8 mouse cellular contexts compared by ENCODE assay signal in the genomic region with DNA sequence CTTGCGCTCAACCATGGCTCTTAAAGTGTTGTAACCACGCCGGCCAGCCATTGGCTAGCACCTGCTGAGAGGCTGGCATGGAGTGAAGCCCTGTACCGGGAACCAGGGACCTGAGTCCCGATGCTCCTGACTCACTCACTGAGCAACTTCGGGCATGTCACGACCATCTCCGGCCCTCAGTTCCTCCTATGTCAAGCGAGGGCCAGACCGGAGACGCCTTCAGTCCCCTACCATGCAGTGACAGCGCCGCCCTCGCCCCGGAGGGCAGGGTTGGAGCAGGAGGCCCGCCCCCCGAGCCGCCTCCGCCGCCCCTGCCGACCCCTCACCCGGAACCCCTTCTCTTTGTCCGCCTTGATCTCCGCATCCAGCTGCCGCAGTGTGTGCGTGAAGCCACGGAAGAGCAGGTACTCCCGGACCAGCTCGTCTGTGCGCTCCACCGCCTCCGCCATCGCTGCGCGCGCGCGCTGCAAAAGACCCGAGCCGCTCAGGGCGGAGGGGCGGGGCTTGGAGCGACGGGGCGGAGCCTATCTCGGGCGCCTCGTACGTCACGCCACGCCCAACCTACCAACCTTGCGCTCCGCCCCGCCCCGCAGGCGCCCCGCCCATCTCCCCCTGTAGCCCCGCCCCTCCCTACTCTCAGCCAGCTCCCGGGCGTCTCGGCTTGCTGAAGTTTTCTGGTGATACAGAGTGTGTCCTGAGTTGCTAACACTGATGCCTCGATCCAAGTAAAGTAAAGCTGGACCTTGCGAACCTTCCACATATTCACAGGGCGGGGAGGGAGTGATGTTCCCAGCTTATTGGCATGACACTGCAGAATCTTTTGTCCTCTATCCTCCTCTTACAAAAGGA. TPM values are rescaled to one million over a fixed set of nuclear protein-coding genes. Genes with fewer than 3 reads are reported as not detected.
DNase-seq lines count a peak whose midpoint lies in the region; ATAC-seq lines count a peak whose summit lies in the region.

A gene (minus strand): TSS at position 506 of the 849 bp plus-strand sequence.

- no peaks in the 10 kb centered on the region for H3K9me3 ChIP-seq in heart, embryonic 14.5 days (ENCODE audit: control insufficient read depth, low read length)
- no peaks in the 10 kb centered on the region for H3K9me3 ChIP-seq in liver, embryonic 13.5 days (replicated peaks)
- no peaks in the 10 kb centered on the region for H3K9me3 ChIP-seq in stomach, embryonic 16.5 days (replicated peaks; ENCODE audit: control insufficient read depth, low read length)

- peaks cover 10% of the 10 kb centered on the region for H3K4me1 ChIP-seq in brown adipose tissue, adult 24 weeks (ENCODE audit: control insufficient read depth, insufficient read depth, insufficient read length, low read length)
- H3K4me1 ChIP-seq in heart, embryonic 14.5 days (ENCODE audit: control insufficient read depth in 2 of 2, insufficient read depth in 2 of 2, low read length in 2 of 2): peaks cover 11 to 21% of the 10 kb centered on the region in 2 experiments
- H3K4me1 ChIP-seq in liver, embryonic 13.5 days (replicated peaks): peaks cover 73% of the 10 kb centered on the region
- peaks cover 5% of the 10 kb centered on the region; the same call in 1 of the 2 replicates for H3K4me1 ChIP-seq in stomach, embryonic 16.5 days (ENCODE audit: control insufficient read depth, insufficient read depth, low read length)

- H3K4me2 ChIP-seq in heart, embryonic 14.5 days (ENCODE audit: low read length): peak within 1 kb of the TSS; percentile 83
- peak within 1 kb of the TSS; percentile 83 for H3K4me2 ChIP-seq in liver, embryonic 13.5 days
- peak within 1 kb of the TSS; percentile 83 for H3K4me2 ChIP-seq in stomach, embryonic 16.5 days (ENCODE audit: low read depth, low read length)

- peak within 1 kb of the TSS; percentile 79 for H3K4me3 ChIP-seq in brown adipose tissue, adult 24 weeks (ENCODE audit: insufficient read depth, low read depth, low read length)
- peak within 1 kb of the TSS; percentile 68 to 97 for H3K4me3 ChIP-seq in heart, embryonic 14.5 days (ENCODE audit: control insufficient read depth in 1 of 2, insufficient read depth in 1 of 2, low read depth in 1 of 2, low read length in 2 of 2)
- peak within 1 kb of the TSS; percentile 76 for H3K4me3 ChIP-seq in liver, embryonic 13.5 days (replicated peaks)
- peak within 1 kb of the TSS; percentile 80 for H3K4me3 ChIP-seq in stomach, embryonic 16.5 days (replicated peaks; ENCODE audit: low read length)

- H3K27ac ChIP-seq in brown adipose tissue, adult 24 weeks (replicated peaks; ENCODE audit: low read depth, low read length): peak within 1 kb of the TSS; percentile 53
- peak within 1 kb of the TSS; percentile 82 to 93 for H3K27ac ChIP-seq in heart, embryonic 14.5 days (replicated peaks in 1 of 2; ENCODE audit: control insufficient read depth in 1 of 2, insufficient read depth in 1 of 2, low read depth in 2 of 2, low read length in 2 of 2)
- H3K27ac ChIP-seq in liver, embryonic 13.5 days: peak within 1 kb of the TSS; percentile 99
- H3K27ac ChIP-seq in stomach, embryonic 16.5 days (ENCODE audit: low read length): peak within 1 kb of the TSS; percentile 86

- peak within 1 kb of the TSS; percentile 80 for H3K9ac ChIP-seq in heart, embryonic 14.5 days (ENCODE audit: low read length)
- peak within 1 kb of the TSS; percentile 84 for H3K9ac ChIP-seq in liver, embryonic 13.5 days
- peak within 1 kb of the TSS; percentile 81 for H3K9ac ChIP-seq in stomach, embryonic 16.5 days (ENCODE audit: low read length)

- under 1% methylated on average over 64 of the region's 64 CpGs for WGBS in heart, embryonic 14.5 days
- under 1% methylated on average over 63 of the region's 64 CpGs for WGBS in liver, embryonic 13.5 days (ENCODE audit: insufficient replicate concordance)
- WGBS in stomach, embryonic 16.5 days: under 1% methylated on average over 64 of the region's 64 CpGs

- no peaks in the 10 kb centered on the region for H3K27me3 ChIP-seq in heart, embryonic 14.5 days (ENCODE audit: control insufficient read depth, insufficient read depth, low read length)
- H3K27me3 ChIP-seq in liver, embryonic 13.5 days: no peaks in the 10 kb centered on the region
- no peaks in the 10 kb centered on the region for H3K27me3 ChIP-seq in stomach, embryonic 16.5 days (ENCODE audit: control insufficient read depth, insufficient read depth, low read length)

- DNase-seq in CD4-positive, CD25-positive, alpha-beta regulatory T cell, adult 2 months (ENCODE audit: low read depth, low spot score): peak; percentile 98
- DNase-seq in fibroblast of lung, adult 2 months (ENCODE audit: low read depth): peak; percentile 70
- DNase-seq in kidney, postnatal 14 days: peak; percentile 97
- peak; percentile 89 for DNase-seq in liver, embryonic 13.5 days
- DNase-seq in neural tube, embryonic 10.5 days (ENCODE audit: extremely low spot score, low spot score): peak; percentile 96

- peak; percentile 95 for ATAC-seq in heart, embryonic 14.5 days (ENCODE audit: insufficient number of reproducible peaks, insufficient read depth, low FRiP score, low read depth)
- peak; percentile 75 for ATAC-seq in liver, embryonic 13.5 days (ENCODE audit: low read depth)
- ATAC-seq in stomach, embryonic 16.5 days (ENCODE audit: insufficient read depth, low FRiP score): peak; percentile 95

- H3K36me3 ChIP-seq in heart, embryonic 14.5 days (ENCODE audit: control insufficient read depth, insufficient read depth, low read length): peaks cover 33% of the 10 kb centered on the region
- H3K36me3 ChIP-seq in liver, embryonic 13.5 days: peaks cover 33% of the 10 kb centered on the region
- no peaks in the 10 kb centered on the region for H3K36me3 ChIP-seq in stomach, embryonic 16.5 days (ENCODE audit: control insufficient read depth, insufficient read depth, low read length)

RNA-seq across cellular contexts. Expression of the gene that starts here (rescaled TPM):
- polyA plus RNA-seq in brown adipose tissue, adult 24 weeks (2012; ENCODE audit: insufficient read depth, insufficient read length, missing spikeins): 12.4 and 13.9 TPM in 2 replicates
- polyA plus RNA-seq in heart, embryonic 14.5 days (2014; fragmentation: Nextera tagmentation; extraction: Ambion mirVana): 9.7 and 10.4 TPM in 2 replicates
- 12.3 and 13.8 TPM in 2 replicates for polyA plus RNA-seq in liver, embryonic 13.5 days (2015; fragmentation: Nextera tagmentation; extraction: Ambion mirVana)
- polyA plus RNA-seq in stomach, embryonic 16.5 days (2015; fragmentation: Nextera tagmentation; extraction: Ambion mirVana): 8.8 and 9.6 TPM in 2 replicates

Comparison
In these comparisons a context has a peak if more than half of its experiments do, and no peak if none do; other contexts are left out.
1. Peak in every context shown above with its lines: DNase-seq, ATAC-seq, H3K4me3 ChIP-seq and H3K27ac ChIP-seq.